Mouse (Mus musculus) cerebellum, postnatal 25 days (tissue): Measurements from ENCODE around the gene Astn2.

Source experiments
- DNase-seq, 2 experiments: peaks; one replicate each; pipeline ENCODE4 v3.0.0; 2021; ENCODE audit warnings: mixed read lengths in 2 of 2

The Astn2 gene

GRCm38 (mm10) chr4:65832971-65833370, 571.4 kb downstream of the Astn2 start:
- DNase-seq = no peak

GRCm38 (mm10) chr4:65831872-65832271, 572.5 kb downstream of the Astn2 start:
- peak in 1 of 2 experiments; percentile 47 for DNase-seq

- DNase-seq = peak; percentile 68 to 78
These were observed 573.9 kb downstream of the Astn2 start for GRCm38 (mm10) chr4:65830495-65830894.

GRCm38 (mm10) chr4:65821070-65821469, 583.3 kb downstream of the Astn2 start:
- no peak for DNase-seq

GRCm38 (mm10) chr4:65820236-65820635, 584.2 kb downstream of the Astn2 start:
- no peak for DNase-seq

GRCm38 (mm10) chr4:65819835-65820234, 584.6 kb downstream of the Astn2 start:
- DNase-seq = no peak

- peak; percentile 58 to 80 for DNase-seq
These were observed 590.3 kb downstream of the Astn2 start for GRCm38 (mm10) chr4:65814176-65814535.

- no peak for DNase-seq
These were observed 590.8 kb downstream of the Astn2 start for GRCm38 (mm10) chr4:65813500-65814175.

GRCm38 (mm10) chr4:65807341-65807740, 597.1 kb downstream of the Astn2 start:
- peak; percentile 55 to 74 for DNase-seq

- peak; percentile 41 to 63 for DNase-seq
These were observed 603.2 kb downstream of the Astn2 start for GRCm38 (mm10) chr4:65801204-65801603.

GRCm38 (mm10) chr4:65791051-65791450, 613.4 kb downstream of the Astn2 start:
- peak in 1 of 2 experiments; percentile 34 for DNase-seq

- DNase-seq = peak; percentile 32 to 53
These were observed 630.9 kb downstream of the Astn2 start for GRCm38 (mm10) chr4:65773368-65774010.

- no peak for DNase-seq
These were observed 633.5 kb downstream of the Astn2 start for GRCm38 (mm10) chr4:65770952-65771351.

GRCm38 (mm10) chr4:65767919-65768318, 636.5 kb downstream of the Astn2 start:
- no peak for DNase-seq

- no peak for DNase-seq
These were observed 637.0 kb downstream of the Astn2 start for GRCm38 (mm10) chr4:65767431-65767830.

- DNase-seq = no peak
These were observed 639.1 kb downstream of the Astn2 start for GRCm38 (mm10) chr4:65765312-65765711.

GRCm38 (mm10) chr4:65764275-65764674, 640.1 kb downstream of the Astn2 start:
- peak; percentile 44 to 60 for DNase-seq

- peak in 1 of 2 experiments; percentile 37 for DNase-seq
These were observed 640.6 kb downstream of the Astn2 start for GRCm38 (mm10) chr4:65763823-65764222.

- peak; percentile 65 to 70 for DNase-seq
These were observed 642.3 kb downstream of the Astn2 start for GRCm38 (mm10) chr4:65762116-65762515.

GRCm38 (mm10) chr4:65761658-65762057, 642.8 kb downstream of the Astn2 start:
- peak; percentile 32 to 48 for DNase-seq

GRCm38 (mm10) chr4:65758875-65759201, 645.6 kb downstream of the Astn2 start:
- no peak for DNase-seq

- no peak for DNase-seq
These were observed 646.1 kb downstream of the Astn2 start for GRCm38 (mm10) chr4:65758174-65758874.

- DNase-seq = no peak
These were observed 651.5 kb downstream of the Astn2 start for GRCm38 (mm10) chr4:65752941-65753340.

- no peak for DNase-seq
These were observed 659.6 kb downstream of the Astn2 start for GRCm38 (mm10) chr4:65744788-65745187.
